Mouse (Mus musculus): ENCODE measurements around the gene Sec11a. TPM values are rescaled to one million over a fixed set of nuclear protein-coding genes. Genes with fewer than 3 reads are reported as not detected.
"Not testable (repeated sequence)": the region's sequence is repeated elsewhere in the genome, so short reads cannot be mapped to it uniquely, and the experiment has no call there.

Gene Sec11a
- polyA plus RNA-seq, 1 experiment: 93.1 TPM

- Histone ChIP-seq H3K36me3 (ENCODE audit: control insufficient read depth, insufficient read depth, low read length) (no peaks in the 10 kb centered on the region), H3K27ac (ENCODE audit: insufficient read depth, low read depth, low read length) (peak overlapping the region; percentile 57; the same call in 1 of the 2 replicates), H3K4me1 (ENCODE audit: control insufficient read depth, insufficient read depth, low read length) (peaks cover 14% of the 10 kb centered on the region), H3K27me3 (replicated peaks; ENCODE audit: control insufficient read depth, insufficient read depth, low read length) (no peaks in the 10 kb centered on the region), H3K4me3 (ENCODE audit: insufficient read depth, low read depth, low read length) (no peak overlapping the region)
- DNase-seq: peak; percentile 73
- no peak for TF ChIP-seq POLR2A (IDR thresholded peaks at IDR 0.05; ENCODE audit: low read depth, low read length)
- no peak for TF ChIP-seq CTCF (conservative IDR thresholded peaks at IDR 0.05; ENCODE audit: insufficient read depth, insufficient read length, low read depth, low read length)
- 38% methylated on average over 3 of the region's 3 CpGs for WGBS
Measured at GRCm38 (mm10) chr7:80952140-80952539, 4.6 kb upstream of the Sec11a start.

- DNase-seq: peak; percentile 79
- TF ChIP-seq CTCF (conservative IDR thresholded peaks at IDR 0.05; ENCODE audit: insufficient read depth, insufficient read length, low read depth, low read length) (no peak), POLR2A (IDR thresholded peaks at IDR 0.05; ENCODE audit: low read depth, low read length) (no peak)
- no peaks in the 10 kb centered on the region for H3K27me3 ChIP-seq (replicated peaks; ENCODE audit: control insufficient read depth, insufficient read depth, low read length)
- H3K4me3 ChIP-seq (ENCODE audit: insufficient read depth, low read depth, low read length): no peak overlapping the region
- H3K27ac ChIP-seq (ENCODE audit: insufficient read depth, low read depth, low read length): peak overlapping the region; percentile 80
- 46% methylated on average over 4 of the region's 4 CpGs for WGBS
- peaks cover 14% of the 10 kb centered on the region for H3K4me1 ChIP-seq (ENCODE audit: control insufficient read depth, insufficient read depth, low read length)
- H3K36me3 ChIP-seq (ENCODE audit: control insufficient read depth, insufficient read depth, low read length): no peaks in the 10 kb centered on the region
Measured at GRCm38 (mm10) chr7:80951461-80951860, 3.9 kb upstream of the Sec11a start.

GRCm38 (mm10) chr7:80939808-80940207, 7.8 kb downstream of the Sec11a start:
- H3K4me3 ChIP-seq (ENCODE audit: insufficient read depth, low read depth, low read length): no peak overlapping the region
- 79% methylated on average over 4 of the region's 4 CpGs for WGBS
- H3K27ac ChIP-seq (ENCODE audit: insufficient read depth, low read depth, low read length): no peak overlapping the region
- DNase-seq: no peak
- TF ChIP-seq POLR2A (IDR thresholded peaks at IDR 0.05; ENCODE audit: low read depth, low read length) (no peak), CTCF (conservative IDR thresholded peaks at IDR 0.05; ENCODE audit: insufficient read depth, insufficient read length, low read depth, low read length) (no peak)
- no peaks in the 10 kb centered on the region for H3K27me3 ChIP-seq (replicated peaks; ENCODE audit: control insufficient read depth, insufficient read depth, low read length)
- H3K4me1 ChIP-seq (ENCODE audit: control insufficient read depth, insufficient read depth, low read length): peaks cover 22% of the 10 kb centered on the region
- H3K36me3 ChIP-seq (ENCODE audit: control insufficient read depth, insufficient read depth, low read length): peaks cover 3% of the 10 kb centered on the region; the same call in 1 of the 2 replicates

- not testable (repeated sequence) for H3K27me3 ChIP-seq (replicated peaks; ENCODE audit: control insufficient read depth, insufficient read depth, low read length); H3K36me3 ChIP-seq (ENCODE audit: control insufficient read depth, insufficient read depth, low read length); H3K4me3 ChIP-seq (ENCODE audit: insufficient read depth, low read depth, low read length); DNase-seq
- peak overlapping the region; percentile 35; the same call in 1 of the 2 replicates for H3K27ac ChIP-seq (ENCODE audit: insufficient read depth, low read depth, low read length)
- peaks cover 20% of the 10 kb centered on the region for H3K4me1 ChIP-seq (ENCODE audit: control insufficient read depth, insufficient read depth, low read length)
Measured at GRCm38 (mm10) chr7:80937304-80937666, 10.3 kb downstream of the Sec11a start.

DNA sequence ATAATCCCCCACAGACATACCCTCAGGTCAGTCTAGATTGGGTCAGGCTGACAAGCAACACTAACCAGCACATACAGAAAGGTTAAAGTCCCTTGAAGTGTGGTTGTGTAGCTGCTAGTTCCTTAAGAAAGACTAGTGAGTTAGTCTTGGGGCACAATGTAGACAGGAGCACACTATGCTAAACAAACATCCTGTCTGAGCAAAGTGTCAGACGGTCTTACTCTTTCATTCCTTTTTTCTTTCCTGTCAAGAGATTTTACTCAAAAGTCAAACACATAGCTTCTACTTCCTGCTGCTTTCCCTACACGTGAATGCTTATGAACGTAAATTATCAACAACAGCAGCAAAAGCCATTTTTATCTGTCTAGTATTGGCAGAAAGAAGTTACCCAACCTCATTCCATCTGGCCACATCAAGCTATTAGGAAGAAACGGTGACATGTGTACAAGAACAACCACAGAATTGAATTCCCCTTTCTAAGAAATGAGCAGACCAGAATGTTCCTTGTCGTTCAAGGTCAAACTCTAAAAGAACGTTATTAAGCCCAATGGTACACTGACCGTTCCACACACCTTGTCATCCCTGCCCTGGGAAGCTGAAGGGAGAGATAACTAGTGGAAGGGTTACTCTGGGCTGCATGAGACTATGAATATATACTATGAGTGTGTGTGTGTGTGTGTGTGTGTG, 10.8 kb downstream of the Sec11a start:
- 18% methylated on average over 7 of the region's 7 CpGs for WGBS
- H3K4me1 ChIP-seq (ENCODE audit: control insufficient read depth, insufficient read depth, low read length): peaks cover 24% of the 10 kb centered on the region
- H3K27ac ChIP-seq (ENCODE audit: insufficient read depth, low read depth, low read length): peak overlapping the region; percentile 49; the same call in 1 of the 2 replicates
- not testable (repeated sequence) for H3K4me3 ChIP-seq (ENCODE audit: insufficient read depth, low read depth, low read length); H3K27me3 ChIP-seq (replicated peaks; ENCODE audit: control insufficient read depth, insufficient read depth, low read length); H3K36me3 ChIP-seq (ENCODE audit: control insufficient read depth, insufficient read depth, low read length)
- peak; percentile 59 for DNase-seq

DNA sequence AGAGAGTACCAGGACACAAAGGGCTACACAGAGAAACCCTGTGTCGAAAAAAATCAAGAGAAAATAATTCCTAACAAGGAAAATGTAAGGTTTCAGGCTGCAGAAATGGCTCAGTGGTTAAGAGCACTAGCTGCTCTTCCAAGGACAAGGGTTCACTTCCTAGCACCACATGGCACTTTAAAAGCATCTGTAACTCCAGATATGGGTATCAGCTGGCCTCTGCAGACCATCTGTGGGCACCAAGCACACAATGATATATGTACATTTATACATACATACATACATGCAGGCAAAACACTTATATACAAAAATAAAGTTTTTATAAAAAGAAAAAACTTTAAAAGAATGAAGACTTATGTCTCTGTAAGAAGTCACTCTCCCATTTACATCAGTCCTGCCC, 11.7 kb downstream of the Sec11a start:
- Histone ChIP-seq H3K4me3 (ENCODE audit: insufficient read depth, low read depth, low read length) (no peak overlapping the region), H3K27me3 (replicated peaks; ENCODE audit: control insufficient read depth, insufficient read depth, low read length) (no peaks in the 10 kb centered on the region), H3K36me3 (ENCODE audit: control insufficient read depth, insufficient read depth, low read length) (peaks cover 8% of the 10 kb centered on the region), H3K4me1 (ENCODE audit: control insufficient read depth, insufficient read depth, low read length) (peaks cover 29% of the 10 kb centered on the region), H3K27ac (ENCODE audit: insufficient read depth, low read depth, low read length) (no peak overlapping the region)
- TF ChIP-seq POLR2A (IDR thresholded peaks at IDR 0.05; ENCODE audit: low read depth, low read length) (no peak), CTCF (conservative IDR thresholded peaks at IDR 0.05; ENCODE audit: insufficient read depth, insufficient read length, low read depth, low read length) (no peak)
- DNase-seq: no peak
- 84% methylated on average over 1 of the region's 1 CpGs for WGBS

- DNase-seq: no peak
- no peak overlapping the region for H3K27ac ChIP-seq (ENCODE audit: insufficient read depth, low read depth, low read length)
- TF ChIP-seq CTCF (conservative IDR thresholded peaks at IDR 0.05; ENCODE audit: insufficient read depth, insufficient read length, low read depth, low read length): no peak
- no peak for TF ChIP-seq POLR2A (IDR thresholded peaks at IDR 0.05; ENCODE audit: low read depth, low read length)
- 41% methylated on average over 1 of the region's 1 CpGs for whole genome bisulfite sequencing
- H3K27me3 ChIP-seq (replicated peaks; ENCODE audit: control insufficient read depth, insufficient read depth, low read length): no peaks in the 10 kb centered on the region
- H3K36me3 ChIP-seq (ENCODE audit: control insufficient read depth, insufficient read depth, low read length): peaks cover 8% of the 10 kb centered on the region
- no peak overlapping the region for H3K4me3 ChIP-seq (ENCODE audit: insufficient read depth, low read depth, low read length)
- H3K4me1 ChIP-seq (ENCODE audit: control insufficient read depth, insufficient read depth, low read length): peaks cover 19% of the 10 kb centered on the region; the same call in 1 of the 2 replicates
Measured at GRCm38 (mm10) chr7:80932777-80933176, 14.8 kb downstream of the Sec11a start.
